Mouse (Mus musculus) liver, embryonic 13.5 days (tissue): Measurements from ENCODE around the gene Ppp1r9a. TPM values are rescaled to one million over a fixed set of nuclear protein-coding genes. Genes with fewer than 3 reads are reported as not detected.
A peak's percentile ranks its signal among the peaks of the same experiment; 100 is the strongest.

Source experiments
- ATAC-seq: fragments of 200-750 bp; cut with Nextera tagmentation; 2 replicates; pipeline ENCODE4 v1.8.0; 2017; ENCODE audit warnings: low read depth, mild to moderate bottlenecking, moderate number of reproducible peaks, moderate library complexity
- DNase-seq: peaks from one replicate; pipeline ENCODE4 v3.0.0; 2022
- H3K27ac ChIP-seq: fragments of 300-500 bp; sonication (generic); 2 replicates; pipeline ENCODE4 v1.5.1; 2015; ENCODE audit warnings: moderate library complexity, mild to moderate bottlenecking, inconsistent platforms
- H3K27me3 ChIP-seq: fragments of 300-500 bp; sonication (generic); 2 replicates; pipeline ENCODE4 v1.6.1; 2015; ENCODE audit warnings: mild to moderate bottlenecking, inconsistent platforms
- H3K36me3 ChIP-seq: fragments of 300-500 bp; sonication (generic); 2 replicates; pipeline ENCODE4 v1.6.1; 2015; ENCODE audit warnings: mild to moderate bottlenecking, inconsistent platforms
- H3K4me1 ChIP-seq: fragments of 300-500 bp; sonication (generic); replicated peaks from 2 replicates; pipeline ENCODE4 v1.6.1; 2015; ENCODE audit warnings: inconsistent platforms
- H3K4me2 ChIP-seq: fragments of 300-500 bp; sonication (generic); 2 replicates; pipeline ENCODE4 v1.6.1; 2015; ENCODE audit warnings: inconsistent platforms, mild to moderate bottlenecking, moderate library complexity
- H3K4me3 ChIP-seq: fragments of 300-500 bp; sonication (generic); replicated peaks from 2 replicates; pipeline ENCODE4 v1.5.1; 2015; ENCODE audit warnings: mild to moderate bottlenecking, inconsistent platforms
- H3K9ac ChIP-seq: fragments of 300-500 bp; sonication (generic); 2 replicates; pipeline ENCODE4 v1.6.1; 2015; ENCODE audit warnings: mild to moderate bottlenecking, inconsistent platforms
- H3K9me3 ChIP-seq: fragments of 300-500 bp; sonication (generic); replicated peaks from 2 replicates; pipeline ENCODE4 v1.6.1; 2016; ENCODE audit warnings: inconsistent platforms
- WGBS: fragments of 180-500 bp; shearing (Covaris S2); methylation state at CpG from one replicate; pipeline ENCODE4 v1.1.7; 2015; ENCODE audit not compliant: insufficient replicate concordance; 5-methylcytosine and 5-hydroxymethylcytosine counted together
- polyA plus RNA-seq: library from polyadenylated mRNA; unstranded; fragments of >200 nt; fragmentation: Nextera tagmentation; extraction: Ambion mirVana; gene quantifications from 2 replicates; pipeline ENCODE4 v1.2.1, GENCODE M21; 2015

The Ppp1r9a gene
- polyA plus RNA-seq, 1 experiment from 2014 or later = 3.6 TPM

GRCm38 (mm10) chr6:5054446-5055095 lies 151.9 kb downstream of the Ppp1r9a start:
- H3K9ac ChIP-seq = no peak overlapping the region
- no peaks in the 10 kb centered on the region for H3K27me3 ChIP-seq
- DNase-seq = no peak
- no peaks in the 10 kb centered on the region for H3K9me3 ChIP-seq
- no peak for ATAC-seq
- H3K4me2 ChIP-seq = no peak overlapping the region
- no peaks in the 10 kb centered on the region for H3K4me1 ChIP-seq
- H3K27ac ChIP-seq = no peak overlapping the region
- H3K36me3 ChIP-seq = no peaks in the 10 kb centered on the region
- no peak overlapping the region for H3K4me3 ChIP-seq
- 52% methylated on average over 4 of the region's 4 CpGs for WGBS

- peaks cover 9% of the 10 kb centered on the region for H3K4me1 ChIP-seq
- H3K27ac ChIP-seq = no peak overlapping the region
- no peak overlapping the region for H3K9ac ChIP-seq
- DNase-seq = no peak
- H3K4me2 ChIP-seq = no peak overlapping the region
- H3K27me3 ChIP-seq = no peaks in the 10 kb centered on the region
- H3K9me3 ChIP-seq = no peaks in the 10 kb centered on the region
- H3K4me3 ChIP-seq = no peak overlapping the region
- H3K36me3 ChIP-seq = peaks cover 6% of the 10 kb centered on the region; the same call in 1 of the 2 replicates
- 69% methylated on average over 3 of the region's 3 CpGs for WGBS
- ATAC-seq = no peak
Measured at GRCm38 (mm10) chr6:5074736-5075135, 172.0 kb downstream of the Ppp1r9a start.

GRCm38 (mm10) chr6:5075680-5076079 lies 173.0 kb downstream of the Ppp1r9a start:
- no peak overlapping the region for H3K27ac ChIP-seq
- H3K9ac ChIP-seq = no peak overlapping the region
- peaks cover 12% of the 10 kb centered on the region for H3K4me1 ChIP-seq
- no peaks in the 10 kb centered on the region for H3K9me3 ChIP-seq
- no peak for ATAC-seq
- peaks cover 6% of the 10 kb centered on the region; the same call in 1 of the 2 replicates for H3K36me3 ChIP-seq
- H3K4me2 ChIP-seq = no peak overlapping the region
- DNase-seq = no peak
- no peak overlapping the region for H3K4me3 ChIP-seq
- no peaks in the 10 kb centered on the region for H3K27me3 ChIP-seq
- WGBS = 77% methylated on average over 7 of the region's 7 CpGs

- Histone ChIP-seq H3K9me3 (no peaks in the 10 kb centered on the region), H3K27me3 (no peaks in the 10 kb centered on the region), H3K36me3 (peaks cover 6% of the 10 kb centered on the region; the same call in 1 of the 2 replicates), H3K9ac (no peak overlapping the region), H3K4me3 (no peak overlapping the region), H3K4me1 (peaks cover 20% of the 10 kb centered on the region), H3K27ac (no peak overlapping the region), H3K4me2 (no peak overlapping the region)
- DNase-seq (no peak), ATAC-seq (no peak)
- 71% methylated on average over 2 of the region's 2 CpGs for WGBS
Measured at GRCm38 (mm10) chr6:5078009-5078408, 175.3 kb downstream of the Ppp1r9a start.

- Histone ChIP-seq H3K4me3 (no peak overlapping the region), H3K36me3 (peaks cover 5% of the 10 kb centered on the region; the same call in 1 of the 2 replicates), H3K27me3 (no peaks in the 10 kb centered on the region), H3K9ac (no peak overlapping the region), H3K4me1 (peaks cover 20% of the 10 kb centered on the region), H3K9me3 (no peaks in the 10 kb centered on the region), H3K4me2 (0 out of 2 replicates have a peak overlapping the region, but pooled peaks have one; percentile 8), H3K27ac (no peak overlapping the region)
- WGBS = 40% methylated on average over 1 of the region's 1 CpGs
- ATAC-seq (peak; percentile 95), DNase-seq (no peak)
Measured at GRCm38 (mm10) chr6:5079108-5079507, 176.4 kb downstream of the Ppp1r9a start.

GRCm38 (mm10) chr6:5080094-5080493 lies 177.4 kb downstream of the Ppp1r9a start:
- Histone ChIP-seq H3K27ac (no peak overlapping the region), H3K9me3 (no peaks in the 10 kb centered on the region), H3K9ac (no peak overlapping the region), H3K4me1 (peaks cover 20% of the 10 kb centered on the region), H3K36me3 (peaks cover 3% of the 10 kb centered on the region; the same call in 1 of the 2 replicates), H3K27me3 (no peaks in the 10 kb centered on the region), H3K4me3 (no peak overlapping the region), H3K4me2 (no peak overlapping the region)
- DNase-seq (no peak), ATAC-seq (no peak)
- 80% methylated on average over 5 of the region's 5 CpGs for WGBS

GRCm38 (mm10) chr6:5080496-5080895 lies 177.8 kb downstream of the Ppp1r9a start:
- H3K4me3 ChIP-seq = no peak overlapping the region
- H3K27me3 ChIP-seq = no peaks in the 10 kb centered on the region
- H3K9ac ChIP-seq = no peak overlapping the region
- no peak for ATAC-seq
- no peak overlapping the region for H3K27ac ChIP-seq
- no peaks in the 10 kb centered on the region for H3K9me3 ChIP-seq
- DNase-seq = no peak
- H3K4me1 ChIP-seq = peaks cover 20% of the 10 kb centered on the region
- 70% methylated on average over 5 of the region's 5 CpGs for WGBS
- no peak overlapping the region for H3K4me2 ChIP-seq
- peaks cover 3% of the 10 kb centered on the region; the same call in 1 of the 2 replicates for H3K36me3 ChIP-seq

- WGBS = 24% methylated on average over 8 of the region's 8 CpGs
- DNase-seq (no peak), ATAC-seq (no peak)
- H3K4me1 ChIP-seq = peaks cover 20% of the 10 kb centered on the region
- no peak overlapping the region for H3K4me2 ChIP-seq
- no peaks in the 10 kb centered on the region for H3K9me3 ChIP-seq
- peaks cover 3% of the 10 kb centered on the region; the same call in 1 of the 2 replicates for H3K36me3 ChIP-seq
- H3K27ac ChIP-seq = no peak overlapping the region
- H3K4me3 ChIP-seq = no peak overlapping the region
- no peak overlapping the region for H3K9ac ChIP-seq
- no peaks in the 10 kb centered on the region for H3K27me3 ChIP-seq
Measured at GRCm38 (mm10) chr6:5081099-5081498, 178.4 kb downstream of the Ppp1r9a start.

GRCm38 (mm10) chr6:5082144-5082543 lies 179.4 kb downstream of the Ppp1r9a start:
- Histone ChIP-seq H3K4me3 (no peak overlapping the region), H3K27me3 (no peaks in the 10 kb centered on the region), H3K36me3 (peaks cover 3% of the 10 kb centered on the region; the same call in 1 of the 2 replicates), H3K9me3 (no peaks in the 10 kb centered on the region), H3K4me1 (peaks cover 20% of the 10 kb centered on the region), H3K27ac (no peak overlapping the region), H3K9ac (no peak overlapping the region), H3K4me2 (no peak overlapping the region)
- no peak for ATAC-seq
- DNase-seq = no peak

GRCm38 (mm10) chr6:5082740-5083139 lies 180.0 kb downstream of the Ppp1r9a start:
- Histone ChIP-seq H3K27ac (no peak overlapping the region), H3K4me3 (no peak overlapping the region), H3K4me1 (peaks cover 20% of the 10 kb centered on the region), H3K4me2 (no peak overlapping the region), H3K27me3 (no peaks in the 10 kb centered on the region), H3K9ac (no peak overlapping the region), H3K36me3 (peaks cover 3% of the 10 kb centered on the region; the same call in 1 of the 2 replicates), H3K9me3 (no peaks in the 10 kb centered on the region)
- WGBS = 63% methylated on average over 2 of the region's 2 CpGs
- ATAC-seq = no peak
- no peak for DNase-seq

GRCm38 (mm10) chr6:5083957-5084356 lies 181.2 kb downstream of the Ppp1r9a start:
- Histone ChIP-seq H3K4me1 (peaks cover 16% of the 10 kb centered on the region), H3K27ac (no peak overlapping the region), H3K4me2 (no peak overlapping the region), H3K27me3 (no peaks in the 10 kb centered on the region), H3K9me3 (no peaks in the 10 kb centered on the region), H3K4me3 (no peak overlapping the region), H3K36me3 (no peaks in the 10 kb centered on the region), H3K9ac (no peak overlapping the region)
- ATAC-seq (no peak), DNase-seq (no peak)
- 32% methylated on average over 4 of the region's 4 CpGs for WGBS

GRCm38 (mm10) chr6:5091873-5092272 lies 189.2 kb downstream of the Ppp1r9a start:
- no peak overlapping the region for H3K9ac ChIP-seq
- H3K4me3 ChIP-seq = no peak overlapping the region
- no peaks in the 10 kb centered on the region for H3K36me3 ChIP-seq
- ATAC-seq (no peak), DNase-seq (no peak)
- 70% methylated on average over 7 of the region's 7 CpGs for WGBS
- no peaks in the 10 kb centered on the region for H3K27me3 ChIP-seq
- no peak overlapping the region; the same call in 1 of the 2 replicates for H3K27ac ChIP-seq
- H3K4me1 ChIP-seq = 0 out of 2 replicates have a peak, but pooled peaks cover 8% of the 10 kb centered on the region
- no peaks in the 10 kb centered on the region for H3K9me3 ChIP-seq
- H3K4me2 ChIP-seq = no peak overlapping the region
